Mouse (Mus musculus): ENCODE data around the gene Apex1.

GRCm38 (mm10) chr14:50903973-50904827, 20.6 kb upstream of the Apex1 start:
- TF ChIP-seq CTCF (IDR thresholded peaks at IDR 0.05; ENCODE audit: low read depth, low read length) (no peak), GATA1 (IDR thresholded peaks at IDR 0.05; ENCODE audit: borderline replicate concordance, low read length) (no peak), TAL1 (conservative IDR thresholded peaks at IDR 0.05; ENCODE audit: low read depth, low read length) (no peak), POLR2AphosphoS5 (IDR thresholded peaks at IDR 0.05; ENCODE audit: insufficient replicate concordance, low read depth, low read length) (no peak), GATA2 (IDR thresholded peaks at IDR 0.05; ENCODE audit: borderline replicate concordance, low read depth, low read length) (no peak)

All from G1E (cell line).